Mouse (Mus musculus): Measurements from ENCODE around the gene Rgs7bp. TPM values are rescaled to one million over a fixed set of nuclear protein-coding genes. Genes with fewer than 3 reads are reported as not detected.

Rgs7bp gene
- polyA plus RNA-seq, 1 experiment from 2014 or later = 0.83 TPM

- Histone ChIP-seq H3K4me2 (no peak overlapping the region), H3K4me3 (ENCODE audit: low read depth, low read length) (no peak overlapping the region), H3K27ac (ENCODE audit: low read depth) (no peak overlapping the region), H3K4me1 (ENCODE audit: insufficient read depth) (no peaks in the 10 kb centered on the region), H3K27me3 (ENCODE audit: insufficient read depth, low read length) (no peaks in the 10 kb centered on the region), H3K9ac (no peak overlapping the region), H3K9me3 (ENCODE audit: low read depth, low read length) (no peaks in the 10 kb centered on the region), H3K36me3 (ENCODE audit: insufficient read depth) (no peaks in the 10 kb centered on the region)
- ATAC-seq (ENCODE audit: insufficient read depth) = no peak
- no peak for DNase-seq
- TF ChIP-seq CTCF (IDR thresholded peaks at IDR 0.05; ENCODE audit: low read depth) = no peak
- 69% methylated on average over 5 of the region's 5 CpGs for WGBS
These were observed 16.4 kb downstream of the Rgs7bp start for GRCm38 (mm10) chr13:105038334-105038733.

DNA sequence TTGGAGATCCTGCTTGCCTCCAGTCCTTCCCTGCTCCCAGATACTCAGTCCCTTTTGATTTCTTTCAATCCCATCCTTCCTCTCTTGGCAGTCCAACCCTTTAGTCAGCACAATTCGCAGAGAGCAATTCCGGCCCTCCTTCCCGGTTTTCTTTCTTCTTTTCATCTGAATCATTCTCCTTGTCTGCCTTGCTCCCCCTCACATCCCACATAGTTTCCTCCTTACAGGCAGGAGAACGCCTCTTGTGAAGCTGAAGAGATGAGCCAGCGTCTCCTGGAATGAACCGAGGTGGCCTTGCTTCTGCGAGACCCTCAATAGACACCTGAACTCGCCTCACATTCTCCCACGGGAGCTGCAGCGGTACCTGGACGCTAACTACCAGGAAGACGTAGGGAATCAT is 16.9 kb downstream of the Rgs7bp start:
- no peak for DNase-seq
- H3K27ac ChIP-seq (ENCODE audit: low read depth) = no peak overlapping the region
- H3K27me3 ChIP-seq (ENCODE audit: insufficient read depth, low read length) = no peaks in the 10 kb centered on the region
- TF ChIP-seq CTCF (IDR thresholded peaks at IDR 0.05; ENCODE audit: low read depth) = no peak
- no peaks in the 10 kb centered on the region for H3K9me3 ChIP-seq (ENCODE audit: low read depth, low read length)
- H3K36me3 ChIP-seq (ENCODE audit: insufficient read depth) = no peaks in the 10 kb centered on the region
- 86% methylated on average over 12 of the region's 12 CpGs for whole genome bisulfite sequencing
- no peak overlapping the region for H3K4me2 ChIP-seq
- ATAC-seq (ENCODE audit: insufficient read depth) = no peak
- H3K9ac ChIP-seq = no peak overlapping the region
- H3K4me3 ChIP-seq (ENCODE audit: low read depth, low read length) = no peak overlapping the region
- H3K4me1 ChIP-seq (ENCODE audit: insufficient read depth) = no peaks in the 10 kb centered on the region

- Histone ChIP-seq H3K9me3 (ENCODE audit: low read depth, low read length) (no peaks in the 10 kb centered on the region), H3K27me3 (ENCODE audit: insufficient read depth, low read length) (no peaks in the 10 kb centered on the region), H3K27ac (ENCODE audit: low read depth) (no peak overlapping the region), H3K9ac (no peak overlapping the region), H3K36me3 (ENCODE audit: insufficient read depth) (no peaks in the 10 kb centered on the region), H3K4me3 (ENCODE audit: low read depth, low read length) (no peak overlapping the region), H3K4me1 (ENCODE audit: insufficient read depth) (no peaks in the 10 kb centered on the region), H3K4me2 (no peak overlapping the region)
- TF ChIP-seq CTCF (IDR thresholded peaks at IDR 0.05; ENCODE audit: low read depth) = no peak
- ATAC-seq (ENCODE audit: insufficient read depth) = no peak
- DNase-seq = no peak
These were observed 22.8 kb downstream of the Rgs7bp start for GRCm38 (mm10) chr13:105031882-105032281.

DNA sequence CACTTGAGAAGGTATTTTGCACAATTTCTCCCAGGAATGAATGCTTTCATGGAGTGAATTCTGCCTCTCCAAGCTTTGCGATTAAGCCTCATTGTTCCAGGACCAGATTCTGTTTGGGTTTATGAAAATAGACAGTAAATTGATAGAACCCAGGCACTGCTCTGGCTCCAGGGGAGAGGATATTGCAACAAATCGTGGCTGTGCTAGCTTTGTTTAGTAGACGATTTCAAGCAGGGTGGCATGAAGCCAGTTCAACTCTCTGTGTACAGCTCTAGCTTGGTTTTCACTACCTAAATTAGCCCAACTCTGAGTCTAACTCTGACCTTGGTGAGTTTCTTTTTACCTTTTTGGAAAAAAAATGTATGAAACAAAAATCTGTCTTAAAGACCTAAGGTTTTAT is 26.5 kb downstream of the Rgs7bp start:
- Histone ChIP-seq H3K4me1 (ENCODE audit: insufficient read depth) (no peaks in the 10 kb centered on the region), H3K27me3 (ENCODE audit: insufficient read depth, low read length) (no peaks in the 10 kb centered on the region), H3K9ac (no peak overlapping the region), H3K36me3 (ENCODE audit: insufficient read depth) (no peaks in the 10 kb centered on the region), H3K9me3 (ENCODE audit: low read depth, low read length) (no peaks in the 10 kb centered on the region), H3K27ac (ENCODE audit: low read depth) (no peak overlapping the region), H3K4me3 (ENCODE audit: low read depth, low read length) (no peak overlapping the region), H3K4me2 (no peak overlapping the region)
- no peak for ATAC-seq (ENCODE audit: insufficient read depth)
- WGBS = 70% methylated on average over 3 of the region's 3 CpGs
- no peak for TF ChIP-seq CTCF (IDR thresholded peaks at IDR 0.05; ENCODE audit: low read depth)
- no peak for DNase-seq

DNA sequence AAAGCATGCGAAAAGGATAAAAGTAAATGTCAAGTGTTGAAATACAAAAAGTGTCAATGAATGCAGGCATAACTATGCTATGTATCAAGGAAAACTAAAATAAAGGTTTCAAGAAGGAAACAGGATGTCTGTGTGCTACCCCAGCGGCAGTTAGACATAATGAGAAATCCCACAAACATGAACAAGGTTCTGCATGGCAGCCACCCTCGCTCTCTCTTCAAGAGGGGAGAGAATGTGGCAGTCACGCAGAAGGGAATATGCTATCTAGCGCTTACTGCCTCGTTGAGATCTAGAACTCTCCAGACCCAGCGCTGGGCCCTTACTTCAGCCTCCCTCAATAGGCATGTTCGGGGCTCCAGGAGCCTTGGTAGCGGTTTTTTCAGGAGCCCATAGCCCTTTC is 38.2 kb downstream of the Rgs7bp start:
- Histone ChIP-seq H3K9ac (no peak overlapping the region), H3K36me3 (ENCODE audit: insufficient read depth) (no peaks in the 10 kb centered on the region), H3K9me3 (ENCODE audit: low read depth, low read length) (no peaks in the 10 kb centered on the region), H3K27me3 (ENCODE audit: insufficient read depth, low read length) (no peaks in the 10 kb centered on the region), H3K27ac (ENCODE audit: low read depth) (no peak overlapping the region), H3K4me3 (ENCODE audit: low read depth, low read length) (no peak overlapping the region), H3K4me2 (no peak overlapping the region), H3K4me1 (ENCODE audit: insufficient read depth) (no peaks in the 10 kb centered on the region)
- TF ChIP-seq CTCF (IDR thresholded peaks at IDR 0.05; ENCODE audit: low read depth) = no peak
- WGBS = 69% methylated on average over 9 of the region's 9 CpGs
- DNase-seq = no peak
- ATAC-seq (ENCODE audit: insufficient read depth) = no peak

DNA sequence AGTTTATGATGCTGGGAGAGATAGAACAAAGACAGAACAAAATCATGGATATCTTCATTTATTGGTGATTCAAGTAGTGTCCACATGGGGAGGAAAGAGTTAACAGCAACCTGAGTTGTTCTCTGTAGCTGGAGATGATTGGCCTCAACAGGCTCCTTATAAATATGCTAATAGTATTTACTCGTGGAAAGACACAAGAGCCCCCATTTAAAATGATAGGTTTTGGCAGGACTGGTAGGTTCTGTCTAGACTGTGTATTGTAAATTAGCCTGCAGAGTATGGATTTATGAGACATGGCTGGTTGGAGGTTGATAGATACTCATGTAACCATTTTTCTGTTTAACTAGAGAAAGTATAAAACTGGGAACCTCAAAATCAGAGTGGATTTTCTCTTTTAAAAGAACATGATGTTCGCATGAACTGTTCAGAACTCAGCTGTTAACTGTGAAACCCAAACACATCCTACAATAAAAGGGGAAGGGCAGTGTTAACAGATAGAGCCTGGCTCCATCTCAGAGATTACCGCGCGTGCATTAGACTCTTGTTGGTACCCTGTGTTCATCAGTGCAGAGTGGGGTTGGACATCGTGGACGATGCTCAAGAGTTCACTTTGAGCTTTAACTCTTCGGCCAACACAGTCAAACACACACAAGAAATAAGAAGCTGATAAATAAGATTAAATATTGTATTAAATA is 38.9 kb downstream of the Rgs7bp start:
- H3K9me3 ChIP-seq (ENCODE audit: low read depth, low read length) = no peaks in the 10 kb centered on the region
- no peak overlapping the region for H3K4me3 ChIP-seq (ENCODE audit: low read depth, low read length)
- ATAC-seq (ENCODE audit: insufficient read depth) (no peak), DNase-seq (no peak)
- TF ChIP-seq CTCF (IDR thresholded peaks at IDR 0.05; ENCODE audit: low read depth) = no peak
- 78% methylated on average over 8 of the region's 8 CpGs for WGBS
- H3K4me1 ChIP-seq (ENCODE audit: insufficient read depth) = no peaks in the 10 kb centered on the region
- H3K9ac ChIP-seq = no peak overlapping the region
- H3K4me2 ChIP-seq = no peak overlapping the region
- no peaks in the 10 kb centered on the region for H3K36me3 ChIP-seq (ENCODE audit: insufficient read depth)
- no peaks in the 10 kb centered on the region for H3K27me3 ChIP-seq (ENCODE audit: insufficient read depth, low read length)
- H3K27ac ChIP-seq (ENCODE audit: low read depth) = no peak overlapping the region

- Histone ChIP-seq H3K4me2 (no peak overlapping the region), H3K27ac (ENCODE audit: low read depth) (no peak overlapping the region), H3K27me3 (ENCODE audit: insufficient read depth, low read length) (no peaks in the 10 kb centered on the region), H3K9me3 (ENCODE audit: low read depth, low read length) (no peaks in the 10 kb centered on the region), H3K4me1 (ENCODE audit: insufficient read depth) (no peaks in the 10 kb centered on the region), H3K36me3 (ENCODE audit: insufficient read depth) (no peaks in the 10 kb centered on the region), H3K9ac (no peak overlapping the region), H3K4me3 (ENCODE audit: low read depth, low read length) (no peak overlapping the region)
- ATAC-seq (ENCODE audit: insufficient read depth) (no peak), DNase-seq (no peak)
- WGBS = 90% methylated on average over 5 of the region's 5 CpGs
- no peak for TF ChIP-seq CTCF (IDR thresholded peaks at IDR 0.05; ENCODE audit: low read depth)
These were observed 43.4 kb downstream of the Rgs7bp start for GRCm38 (mm10) chr13:105011300-105011699.

DNA sequence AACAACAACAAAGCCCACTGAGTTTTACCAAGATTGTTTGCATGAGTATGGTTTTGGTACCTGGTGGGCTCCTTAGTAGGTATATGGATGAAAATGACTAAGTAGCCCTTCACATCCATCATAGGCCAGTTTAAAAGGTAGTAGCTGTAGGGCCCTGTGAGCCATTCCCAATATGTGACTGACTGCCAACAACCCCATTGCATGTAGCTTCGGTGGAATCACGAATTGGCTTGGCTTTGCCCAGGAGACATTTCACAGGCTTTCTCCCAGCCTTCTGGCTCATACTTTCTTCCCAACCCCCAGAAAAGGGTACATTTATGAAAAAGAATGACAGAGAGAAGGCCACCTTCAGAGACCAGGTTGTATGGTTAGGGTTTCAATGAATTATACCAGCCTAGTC is 45.8 kb downstream of the Rgs7bp start:
- no peaks in the 10 kb centered on the region for H3K27me3 ChIP-seq (ENCODE audit: insufficient read depth, low read length)
- H3K36me3 ChIP-seq (ENCODE audit: insufficient read depth) = no peaks in the 10 kb centered on the region
- DNase-seq = no peak
- H3K4me3 ChIP-seq (ENCODE audit: low read depth, low read length) = no peak overlapping the region
- no peak overlapping the region for H3K27ac ChIP-seq (ENCODE audit: low read depth)
- no peak overlapping the region for H3K4me2 ChIP-seq
- H3K9ac ChIP-seq = no peak overlapping the region
- H3K4me1 ChIP-seq (ENCODE audit: insufficient read depth) = no peaks in the 10 kb centered on the region
- TF ChIP-seq CTCF (IDR thresholded peaks at IDR 0.05; ENCODE audit: low read depth) = no peak
- 94% methylated on average over 2 of the region's 2 CpGs for WGBS
- ATAC-seq (ENCODE audit: insufficient read depth) = no peak
- no peaks in the 10 kb centered on the region for H3K9me3 ChIP-seq (ENCODE audit: low read depth, low read length)
